9 mouse cellular contexts compared by ENCODE assay signal in genomic region chr2:179837186-179837585, GRCm38 (mm10).
DNase-seq lines count a peak whose midpoint lies in the region; ATAC-seq and TF ChIP-seq lines count a peak whose summit lies in the region.
"Had no signal": no experiment of that assay in that cellular context is flagged by ENCODE, and none has a peak within 500 bp of the region (broad histone marks: within the 10 kb centered on the region; RNA-seq: fewer than 3 reads in every experiment).

No protein-coding gene starts in this region.

- no peak overlapping the region for H3K4me2 ChIP-seq in forebrain, postnatal 0 days (ENCODE audit: low read depth)
- no peak overlapping the region for H3K4me2 ChIP-seq in midbrain, embryonic 13.5 days (replicated peaks)
- H3K4me2 ChIP-seq: heart, embryonic 11.5 days had no signal

- peak; percentile 38 for ATAC-seq in forebrain, postnatal 0 days
- no peak for ATAC-seq in midbrain, embryonic 13.5 days

- no peaks in the 10 kb centered on the region for H3K9me3 ChIP-seq in forebrain, postnatal 0 days (ENCODE audit: low read length)
- H3K9me3 ChIP-seq in midbrain, embryonic 13.5 days: no peaks in the 10 kb centered on the region

- peaks cover 5% of the 10 kb centered on the region; the same call in 1 of the 2 replicates for H3K4me1 ChIP-seq in forebrain, postnatal 0 days (ENCODE audit: insufficient read depth)
- H3K4me1 ChIP-seq in midbrain, embryonic 13.5 days (replicated peaks): peaks cover 27% of the 10 kb centered on the region

- TF ChIP-seq CTCF in forebrain, postnatal 0 days (IDR thresholded peaks at IDR 0.05; ENCODE audit: low read depth): no peak

- H3K4me3 ChIP-seq in forebrain, postnatal 0 days (ENCODE audit: low read depth, low read length): no peak overlapping the region
- no peak overlapping the region for H3K4me3 ChIP-seq in midbrain, embryonic 13.5 days (replicated peaks)

- no peaks in the 10 kb centered on the region for H3K27me3 ChIP-seq in forebrain, postnatal 0 days (ENCODE audit: insufficient read depth, low read length)
- H3K27me3 ChIP-seq in midbrain, embryonic 13.5 days: no peaks in the 10 kb centered on the region; the same call in 1 of the 2 replicates

- H3K36me3 ChIP-seq in forebrain, postnatal 0 days (ENCODE audit: insufficient read depth): no peaks in the 10 kb centered on the region
- H3K36me3 ChIP-seq in midbrain, embryonic 13.5 days: no peaks in the 10 kb centered on the region

- 42% methylated on average over 10 of the region's 10 CpGs for WGBS in forebrain, postnatal 0 days
- 67% methylated on average over 10 of the region's 10 CpGs for WGBS in midbrain, embryonic 13.5 days

- intact Hi-C loops in heart, postnatal 25 days (cut with DNase I): no loop called here

- H3K27ac ChIP-seq in forebrain, postnatal 0 days (ENCODE audit: low read depth, low read length): no peak overlapping the region
- 0 out of 2 replicates have a peak overlapping the region, but pooled peaks have one; percentile 10 for H3K27ac ChIP-seq in midbrain, embryonic 13.5 days

- peak; percentile 30 to 41 for DNase-seq in layer of hippocampus, adult 18-20 months (ENCODE audit: low spot score in 2 of 2)
- DNase-seq in layer of hippocampus, adult 9-10 months (ENCODE audit: low spot score): no peak
- peak; percentile 90 for DNase-seq in brain, adult 2 months (ENCODE audit: low read depth, low spot score)
- no peak for DNase-seq in forebrain, postnatal 0 days
- no peak for DNase-seq in adrenal gland, postnatal 10 days
- no peak for DNase-seq in heart, postnatal 25 days (ENCODE audit: low spot score)
- DNase-seq: lung, adult 18-20 months had no signal

- no peak overlapping the region for H3K9ac ChIP-seq in forebrain, postnatal 0 days
- H3K9ac ChIP-seq in midbrain, embryonic 13.5 days (replicated peaks): no peak overlapping the region

Comparison
In these comparisons a context has a peak if more than half of its experiments do, and no peak if none do; other contexts are left out.
1. DNase-seq: peak in layer of hippocampus, adult 18-20 months (2 of 2) and brain, adult 2 months (single experiment); none in layer of hippocampus, adult 9-10 months (single experiment), forebrain, postnatal 0 days (single experiment), adrenal gland, postnatal 10 days (single experiment) and heart, postnatal 25 days (single experiment).